Mouse (Mus musculus): Measurements from ENCODE around the gene Sh3pxd2b. TPM values are rescaled to one million over a fixed set of nuclear protein-coding genes. Genes with fewer than 3 reads are reported as not detected.

The Sh3pxd2b gene
- polyA plus RNA-seq, 1 experiment from 2014 or later, result 20.2 TPM

- ATAC-seq (ENCODE audit: low read depth), result no peak
- Histone ChIP-seq H3K9me3 (no peaks in the 10 kb centered on the region), H3K27me3 (no peaks in the 10 kb centered on the region), H3K27ac (replicated peaks) (peak overlapping the region; percentile 64), H3K9ac (0 out of 2 replicates have a peak overlapping the region, but pooled peaks have one; percentile 8), H3K4me2 (no peak overlapping the region), H3K4me1 (replicated peaks) (peaks cover 18% of the 10 kb centered on the region), H3K4me3 (no peak overlapping the region), H3K36me3 (peaks cover 77% of the 10 kb centered on the region)
- WGBS, result 85% methylated on average over 11 of the region's 11 CpGs
These were observed 62.4 kb downstream of the Sh3pxd2b start for GRCm38 (mm10) chr11:32409823-32410562.

GRCm38 (mm10) chr11:32420001-32420400 is 72.4 kb downstream of the Sh3pxd2b start:
- no peaks in the 10 kb centered on the region for H3K4me1 ChIP-seq (replicated peaks)
- WGBS, result 85% methylated on average over 5 of the region's 5 CpGs

GRCm38 (mm10) chr11:32423311-32423710 is 75.7 kb downstream of the Sh3pxd2b start:
- no peak overlapping the region for H3K4me2 ChIP-seq
- no peaks in the 10 kb centered on the region for H3K9me3 ChIP-seq
- ATAC-seq (ENCODE audit: low read depth), result no peak
- 74% methylated on average over 12 of the region's 12 CpGs for WGBS
- H3K4me1 ChIP-seq (replicated peaks), result peaks cover 5% of the 10 kb centered on the region; the same call in 1 of the 2 replicates
- no peaks in the 10 kb centered on the region for H3K27me3 ChIP-seq
- no peak overlapping the region for H3K27ac ChIP-seq (replicated peaks)
- no peak overlapping the region for H3K9ac ChIP-seq
- H3K4me3 ChIP-seq, result no peak overlapping the region
- H3K36me3 ChIP-seq, result peaks cover 75% of the 10 kb centered on the region

More at GRCm38 (mm10) chr11:32420001-32420400, 72.4 kb downstream of the Sh3pxd2b start:
- no peak overlapping the region for H3K27ac ChIP-seq (replicated peaks)
- no peak overlapping the region for H3K4me3 ChIP-seq
- H3K9me3 ChIP-seq, result no peaks in the 10 kb centered on the region
- H3K4me2 ChIP-seq, result no peak overlapping the region
- ATAC-seq (ENCODE audit: low read depth), result no peak
- H3K9ac ChIP-seq, result no peak overlapping the region
- peaks cover 95% of the 10 kb centered on the region for H3K36me3 ChIP-seq
- H3K27me3 ChIP-seq, result no peaks in the 10 kb centered on the region

GRCm38 (mm10) chr11:32424600-32424999 is 77.0 kb downstream of the Sh3pxd2b start:
- Histone ChIP-seq H3K9me3 (no peaks in the 10 kb centered on the region), H3K4me3 (no peak overlapping the region), H3K36me3 (peaks cover 66% of the 10 kb centered on the region), H3K4me2 (no peak overlapping the region), H3K27ac (replicated peaks) (no peak overlapping the region), H3K27me3 (no peaks in the 10 kb centered on the region), H3K9ac (no peak overlapping the region), H3K4me1 (replicated peaks) (peaks cover 5% of the 10 kb centered on the region; the same call in 1 of the 2 replicates)
- WGBS, result 87% methylated on average over 4 of the region's 4 CpGs
- ATAC-seq (ENCODE audit: low read depth), result no peak

GRCm38 (mm10) chr11:32425043-32425658 is 77.5 kb downstream of the Sh3pxd2b start:
- Histone ChIP-seq H3K4me3 (no peak overlapping the region), H3K27ac (replicated peaks) (no peak overlapping the region), H3K9me3 (no peaks in the 10 kb centered on the region), H3K36me3 (peaks cover 60% of the 10 kb centered on the region), H3K27me3 (no peaks in the 10 kb centered on the region), H3K4me1 (replicated peaks) (peaks cover 5% of the 10 kb centered on the region; the same call in 1 of the 2 replicates), H3K9ac (no peak overlapping the region), H3K4me2 (no peak overlapping the region)
- no peak for ATAC-seq (ENCODE audit: low read depth)
- WGBS, result 83% methylated on average over 10 of the region's 10 CpGs

- no peak for ATAC-seq (ENCODE audit: low read depth)
These were observed 79.9 kb downstream of the Sh3pxd2b start for GRCm38 (mm10) chr11:32427537-32427936.

DNA sequence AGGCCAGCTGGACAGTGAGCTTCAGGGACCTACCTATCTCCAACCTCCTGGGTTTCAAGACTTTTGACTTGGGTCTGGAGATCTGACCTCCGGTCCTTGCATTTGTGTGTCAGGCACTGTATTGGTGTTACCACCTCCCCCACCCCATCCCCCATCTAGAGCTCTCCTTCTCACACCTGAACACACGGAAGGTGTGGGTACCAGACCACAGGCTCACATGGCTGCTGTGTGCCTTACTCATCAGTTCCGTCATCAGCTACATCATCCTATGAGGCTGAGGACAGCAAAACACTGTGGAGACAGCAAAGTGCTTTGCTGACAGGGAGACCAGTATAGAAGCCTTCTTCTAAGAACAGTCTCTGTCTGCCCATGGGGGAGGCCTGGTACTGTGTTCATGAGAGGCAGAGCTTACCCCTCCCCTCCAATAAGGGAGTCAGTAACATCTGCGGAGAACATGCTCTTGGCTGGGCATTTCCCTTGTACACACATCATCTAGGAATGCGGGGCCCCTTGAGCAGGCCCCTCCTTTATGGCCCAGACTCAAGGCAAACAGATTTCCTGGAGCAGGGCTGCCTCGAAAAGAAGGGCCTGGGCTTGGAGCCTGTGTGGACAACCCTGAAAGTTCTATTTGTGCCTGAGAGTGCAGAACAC is 87.9 kb downstream of the Sh3pxd2b start:
- H3K36me3 ChIP-seq, result no peaks in the 10 kb centered on the region
- no peak overlapping the region for H3K9ac ChIP-seq
- no peak overlapping the region for H3K27ac ChIP-seq (replicated peaks)
- 67% methylated on average over 6 of the region's 6 CpGs for WGBS
- H3K4me2 ChIP-seq, result no peak overlapping the region
- no peaks in the 10 kb centered on the region for H3K27me3 ChIP-seq
- H3K4me1 ChIP-seq (replicated peaks), result peaks cover 7% of the 10 kb centered on the region; the same call in 1 of the 2 replicates
- no peak; the same call in 1 of the 2 replicates for ATAC-seq (ENCODE audit: low read depth)
- no peaks in the 10 kb centered on the region for H3K9me3 ChIP-seq
- no peak overlapping the region for H3K4me3 ChIP-seq

More at GRCm38 (mm10) chr11:32427537-32427936, 79.9 kb downstream of the Sh3pxd2b start:
- Histone ChIP-seq H3K4me2 (no peak overlapping the region), H3K4me1 (replicated peaks) (peaks cover 5% of the 10 kb centered on the region; the same call in 1 of the 2 replicates), H3K4me3 (no peak overlapping the region), H3K27ac (replicated peaks) (peak overlapping the region; percentile 52; the same call in 1 of the 2 replicates), H3K27me3 (no peaks in the 10 kb centered on the region), H3K36me3 (peaks cover 37% of the 10 kb centered on the region), H3K9ac (no peak overlapping the region), H3K9me3 (no peaks in the 10 kb centered on the region)
- WGBS, result 60% methylated on average over 7 of the region's 7 CpGs

DNA sequence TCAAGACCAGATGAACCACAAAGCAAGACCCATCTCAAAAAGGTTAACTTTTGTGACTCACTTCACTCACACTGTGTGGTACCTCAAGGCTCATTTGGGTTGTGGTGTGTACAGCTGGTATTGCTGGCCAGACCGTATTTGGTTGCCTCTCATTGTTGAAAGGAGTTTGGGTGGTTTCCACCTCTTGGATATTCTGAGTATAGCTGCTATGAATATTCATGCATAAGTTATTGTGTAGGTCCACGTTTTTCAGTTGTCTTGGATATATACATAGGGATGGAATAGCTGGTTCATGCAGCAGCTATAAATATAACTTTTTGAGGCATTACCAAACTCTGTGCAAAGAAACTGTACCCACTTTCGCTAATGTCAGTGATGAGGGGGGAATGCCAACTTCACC is 95.0 kb downstream of the Sh3pxd2b start:
- no peaks in the 10 kb centered on the region for H3K36me3 ChIP-seq
- 79% methylated on average over 3 of the region's 3 CpGs for WGBS
- no peak overlapping the region for H3K4me3 ChIP-seq
- no peaks in the 10 kb centered on the region for H3K9me3 ChIP-seq
- H3K4me2 ChIP-seq, result no peak overlapping the region
- no peak for ATAC-seq (ENCODE audit: low read depth)
- no peaks in the 10 kb centered on the region for H3K27me3 ChIP-seq
- no peak overlapping the region for H3K9ac ChIP-seq
- H3K4me1 ChIP-seq (replicated peaks), result no peaks in the 10 kb centered on the region
- no peak overlapping the region for H3K27ac ChIP-seq (replicated peaks)

GRCm38 (mm10) chr11:32444266-32444665 is 96.6 kb downstream of the Sh3pxd2b start:
- Histone ChIP-seq H3K4me2 (no peak overlapping the region), H3K9ac (no peak overlapping the region), H3K4me1 (replicated peaks) (no peaks in the 10 kb centered on the region), H3K27ac (replicated peaks) (no peak overlapping the region), H3K36me3 (no peaks in the 10 kb centered on the region), H3K4me3 (no peak overlapping the region), H3K27me3 (no peaks in the 10 kb centered on the region), H3K9me3 (no peaks in the 10 kb centered on the region)
- ATAC-seq (ENCODE audit: low read depth), result no peak
- 19% methylated on average over 1 of the region's 1 CpGs for WGBS

DNA sequence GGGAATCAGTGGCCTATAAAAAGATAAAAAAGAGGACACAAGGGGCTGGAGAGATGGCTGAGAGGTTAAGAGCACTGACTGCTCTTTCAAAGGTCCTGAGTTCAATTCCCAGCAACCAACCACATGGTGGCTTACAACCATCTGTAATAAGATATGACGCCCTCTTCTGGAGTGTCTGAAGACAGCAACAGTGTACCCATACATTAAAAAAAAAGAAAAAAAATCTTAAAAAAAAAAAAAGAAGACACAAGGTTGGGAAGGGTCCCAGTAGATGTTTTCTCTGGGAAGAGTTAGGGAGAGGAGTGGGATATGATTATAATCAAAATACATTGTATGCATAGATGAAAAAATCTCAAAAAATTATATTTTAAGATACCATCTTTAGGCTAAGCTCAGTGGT is 97.5 kb downstream of the Sh3pxd2b start:
- Histone ChIP-seq H3K4me1 (replicated peaks) (no peaks in the 10 kb centered on the region), H3K4me3 (no peak overlapping the region), H3K4me2 (no peak overlapping the region), H3K36me3 (no peaks in the 10 kb centered on the region), H3K27me3 (no peaks in the 10 kb centered on the region), H3K27ac (replicated peaks) (no peak overlapping the region), H3K9me3 (no peaks in the 10 kb centered on the region), H3K9ac (no peak overlapping the region)
- 71% methylated on average over 1 of the region's 1 CpGs for WGBS
- ATAC-seq (ENCODE audit: low read depth), result no peak

DNA sequence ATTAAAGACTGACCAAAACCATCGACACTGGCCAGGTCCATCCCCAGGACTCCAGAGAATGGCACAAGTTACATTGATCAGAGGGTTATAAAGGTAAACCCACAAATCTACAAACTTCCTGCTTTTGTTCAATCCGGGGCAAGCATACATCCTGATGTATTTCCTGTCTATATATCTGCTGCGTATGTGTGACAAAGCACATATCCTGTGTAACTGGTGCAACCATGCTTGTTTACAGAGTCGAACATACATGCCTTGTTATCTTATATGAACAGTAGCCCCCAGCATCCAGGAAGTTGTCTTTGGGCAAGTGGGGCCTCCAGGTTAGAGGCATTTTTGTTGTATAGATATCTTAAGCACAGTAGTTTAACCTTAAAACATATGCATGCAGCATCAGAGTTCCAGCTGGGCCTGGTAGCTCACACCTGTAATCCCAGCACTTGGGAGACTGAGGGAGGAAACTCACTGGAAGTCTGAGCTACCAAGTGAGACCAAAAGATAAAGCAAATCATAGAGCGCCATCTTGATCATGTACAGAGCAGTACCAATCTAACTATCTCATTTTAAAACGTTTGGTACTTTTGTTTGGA is 98.1 kb downstream of the Sh3pxd2b start:
- Histone ChIP-seq H3K9ac (no peak overlapping the region), H3K4me2 (no peak overlapping the region), H3K4me1 (replicated peaks) (no peaks in the 10 kb centered on the region), H3K4me3 (no peak overlapping the region), H3K27ac (replicated peaks) (no peak overlapping the region), H3K36me3 (no peaks in the 10 kb centered on the region), H3K9me3 (no peaks in the 10 kb centered on the region), H3K27me3 (no peaks in the 10 kb centered on the region)
- ATAC-seq (ENCODE audit: low read depth), result no peak
- 82% methylated on average over 6 of the region's 6 CpGs for WGBS

GRCm38 (mm10) chr11:32450216-32450615 is 102.6 kb downstream of the Sh3pxd2b start:
- no peak overlapping the region for H3K4me3 ChIP-seq
- ATAC-seq (ENCODE audit: low read depth), result no peak
- H3K4me1 ChIP-seq (replicated peaks), result peaks cover 14% of the 10 kb centered on the region
- no peaks in the 10 kb centered on the region for H3K9me3 ChIP-seq
- no peak overlapping the region for H3K9ac ChIP-seq
- H3K27ac ChIP-seq (replicated peaks), result no peak overlapping the region
- no peaks in the 10 kb centered on the region for H3K27me3 ChIP-seq
- H3K36me3 ChIP-seq, result no peaks in the 10 kb centered on the region
- WGBS, result 0% methylated on average over 1 of the region's 1 CpGs
- H3K4me2 ChIP-seq, result no peak overlapping the region

All from neural tube, embryonic 13.5 days (tissue).